Mouse (Mus musculus) spleen, postnatal 4 days (tissue): ENCODE data around the gene Olfr739.

Source experiments
- DNase-seq, 2 experiments: peaks; one replicate each; pipeline ENCODE4 v3.0.0; 2022; ENCODE audit warnings: low spot score in 2 of 2

Gene Olfr739

GRCm38 (mm10) chr14:50418326-50418725 lies at the start of gene Olfr739:
TSS of gene Olfr739 (plus strand) at chr14:50418626.
- DNase-seq: no peak

- DNase-seq: no peak
Observed at GRCm38 (mm10) chr14:50380863-50381262, 37.6 kb upstream of the Olfr739 start, which contains the start of gene Olfr736. TSS of gene Olfr736 (plus strand) at chr14:50381163.

GRCm38 (mm10) chr14:50407268-50407667 lies 11.2 kb upstream of the Olfr739 start, which contains the start of gene Olfr738:
TSS of gene Olfr738 (plus strand) at chr14:50407568.
- DNase-seq: no peak

GRCm38 (mm10) chr14:50445245-50445644 lies 26.8 kb downstream of the Olfr739 start, which contains the start of gene Olfr740:
TSS of gene Olfr740 (plus strand) at chr14:50445545.
- DNase-seq: no peak

- DNase-seq: no peak
Observed at GRCm38 (mm10) chr14:50472438-50472837, 54.0 kb downstream of the Olfr739 start, which contains the start of gene Olfr741. TSS of gene Olfr741 (plus strand) at chr14:50472738.
